Mouse (Mus musculus): ENCODE measurements around the gene Bnc2. TPM values are rescaled to one million over a fixed set of nuclear protein-coding genes. Genes with fewer than 3 reads are reported as not detected.
A peak's percentile ranks its signal among the peaks of the same experiment; 100 is the strongest.

Gene Bnc2
- polyA plus RNA-seq, 1 experiment from 2014 or later = 1.6 TPM

GRCm38 (mm10) chr4:84539396-84539795 lies 135.7 kb downstream of the Bnc2 start:
- no peak for ATAC-seq (ENCODE audit: insufficient number of reproducible peaks, low FRiP score)
- WGBS = 82% methylated on average over 8 of the region's 8 CpGs

GRCm38 (mm10) chr4:84528886-84529789 lies 145.9 kb downstream of the Bnc2 start:
- H3K9me3 ChIP-seq (replicated peaks) = no peaks in the 10 kb centered on the region
- 0 out of 2 replicates have a peak, but pooled peaks cover 3% of the 10 kb centered on the region for H3K27me3 ChIP-seq (replicated peaks)
- H3K4me2 ChIP-seq = no peak overlapping the region
- no peak overlapping the region for H3K4me3 ChIP-seq
- ATAC-seq (ENCODE audit: insufficient number of reproducible peaks, low FRiP score) = no peak
- H3K9ac ChIP-seq = no peak overlapping the region
- 84% methylated on average over 11 of the region's 11 CpGs for WGBS
- H3K36me3 ChIP-seq = no peaks in the 10 kb centered on the region
- H3K4me1 ChIP-seq (replicated peaks) = no peaks in the 10 kb centered on the region
- H3K27ac ChIP-seq (ENCODE audit: poor library complexity, severe bottlenecking) = no peak overlapping the region

More at GRCm38 (mm10) chr4:84539396-84539795, 135.7 kb downstream of the Bnc2 start:
- no peak overlapping the region for H3K4me3 ChIP-seq
- no peaks in the 10 kb centered on the region for H3K9me3 ChIP-seq (replicated peaks)
- no peaks in the 10 kb centered on the region for H3K27me3 ChIP-seq (replicated peaks)
- H3K4me1 ChIP-seq (replicated peaks) = 0 out of 2 replicates have a peak, but pooled peaks cover 3% of the 10 kb centered on the region
- no peak overlapping the region for H3K4me2 ChIP-seq
- no peak overlapping the region for H3K27ac ChIP-seq (ENCODE audit: poor library complexity, severe bottlenecking)
- H3K9ac ChIP-seq = no peak overlapping the region
- H3K36me3 ChIP-seq = no peaks in the 10 kb centered on the region

- H3K4me3 ChIP-seq = no peak overlapping the region
- no peak overlapping the region for H3K27ac ChIP-seq (ENCODE audit: poor library complexity, severe bottlenecking)
- no peak for ATAC-seq (ENCODE audit: insufficient number of reproducible peaks, low FRiP score)
- WGBS = 70% methylated on average over 2 of the region's 2 CpGs
- no peaks in the 10 kb centered on the region for H3K36me3 ChIP-seq
- no peak overlapping the region for H3K4me2 ChIP-seq
- no peaks in the 10 kb centered on the region for H3K9me3 ChIP-seq (replicated peaks)
- peaks cover 8% of the 10 kb centered on the region for H3K4me1 ChIP-seq (replicated peaks)
- H3K27me3 ChIP-seq (replicated peaks) = 0 out of 2 replicates have a peak, but pooled peaks cover 3% of the 10 kb centered on the region
- no peak overlapping the region for H3K9ac ChIP-seq
These were observed 146.7 kb downstream of the Bnc2 start for GRCm38 (mm10) chr4:84528358-84528757.

DNA sequence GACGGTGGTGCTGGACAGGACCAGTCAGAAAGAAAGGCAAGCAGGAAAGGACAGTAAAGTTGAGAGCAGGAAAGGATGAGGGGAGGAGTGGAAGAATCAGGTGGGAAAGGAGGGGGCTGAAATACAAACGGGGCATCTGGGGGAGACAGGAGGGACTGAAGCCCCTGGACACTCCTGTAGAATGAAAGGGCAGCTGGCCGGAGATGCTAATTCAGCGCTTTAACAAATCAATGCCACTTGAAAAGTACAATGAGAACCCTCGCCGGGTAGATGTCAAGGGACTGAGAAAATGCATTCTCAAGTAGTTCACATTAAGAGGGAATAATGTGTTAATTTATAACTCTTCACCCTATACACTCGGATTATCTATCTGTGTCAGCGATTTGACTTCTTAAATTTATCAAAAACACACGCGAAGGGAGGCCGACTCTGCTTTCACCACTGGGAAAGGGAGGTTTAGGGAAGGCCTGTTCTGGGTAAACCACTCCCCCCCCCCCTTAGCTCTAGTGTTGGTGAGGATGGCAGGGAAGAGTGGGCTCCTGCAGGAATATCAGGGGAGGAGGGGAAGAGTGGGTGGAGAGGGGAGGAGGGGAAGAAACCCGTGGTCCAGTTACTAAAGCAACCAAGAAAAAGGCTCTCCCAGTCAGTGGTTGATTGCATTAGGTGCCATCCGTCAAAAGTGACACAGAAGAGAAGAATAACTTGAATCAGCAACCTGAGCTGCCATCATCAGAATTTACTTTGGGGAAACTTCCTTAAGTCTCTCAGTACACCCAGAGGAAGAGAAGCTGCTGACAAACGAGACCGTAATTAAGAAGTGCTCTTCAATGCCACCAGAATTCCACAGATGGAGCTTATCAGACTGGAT lies 147.8 kb downstream of the Bnc2 start:
- WGBS = 20% methylated on average over 15 of the region's 15 CpGs
- Histone ChIP-seq H3K4me3 (no peak overlapping the region), H3K9me3 (replicated peaks) (no peaks in the 10 kb centered on the region), H3K4me1 (replicated peaks) (peaks cover 15% of the 10 kb centered on the region), H3K27ac (ENCODE audit: poor library complexity, severe bottlenecking) (no peak overlapping the region), H3K36me3 (no peaks in the 10 kb centered on the region), H3K9ac (no peak overlapping the region), H3K4me2 (no peak overlapping the region), H3K27me3 (replicated peaks) (0 out of 2 replicates have a peak, but pooled peaks cover 3% of the 10 kb centered on the region)
- ATAC-seq (ENCODE audit: insufficient number of reproducible peaks, low FRiP score) = no peak

GRCm38 (mm10) chr4:84523651-84524221 lies 151.3 kb downstream of the Bnc2 start:
- WGBS = 25% methylated on average over 4 of the region's 4 CpGs
- Histone ChIP-seq H3K4me2 (0 out of 2 replicates have a peak overlapping the region, but pooled peaks have one; percentile 18), H3K4me1 (replicated peaks) (peaks cover 15% of the 10 kb centered on the region), H3K27ac (ENCODE audit: poor library complexity, severe bottlenecking) (peak overlapping the region; percentile 58), H3K9ac (no peak overlapping the region), H3K27me3 (replicated peaks) (0 out of 2 replicates have a peak, but pooled peaks cover 3% of the 10 kb centered on the region), H3K9me3 (replicated peaks) (no peaks in the 10 kb centered on the region), H3K36me3 (no peaks in the 10 kb centered on the region), H3K4me3 (no peak overlapping the region)
- ATAC-seq (ENCODE audit: insufficient number of reproducible peaks, low FRiP score) = peak; percentile 80

DNA sequence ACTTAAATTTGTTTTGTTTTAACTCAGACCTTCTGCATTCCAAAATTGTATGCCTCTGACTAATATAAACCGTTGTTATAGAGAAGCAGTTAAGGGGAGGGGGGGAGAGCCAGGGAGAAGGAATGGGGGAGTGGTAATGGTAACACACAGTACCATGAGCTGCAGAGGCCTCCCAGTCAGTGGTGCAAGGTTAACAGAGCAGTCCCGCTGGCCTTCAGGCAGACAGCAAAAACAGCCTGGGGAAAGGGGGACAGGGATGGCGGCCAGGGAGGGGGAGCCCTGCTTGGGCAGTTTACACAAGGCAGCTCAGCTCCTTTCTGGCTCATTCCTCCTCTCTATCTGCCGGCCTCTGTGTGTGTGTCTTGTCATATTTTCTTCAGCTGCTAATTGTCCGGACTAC lies 151.9 kb downstream of the Bnc2 start:
- 10% methylated on average over 5 of the region's 5 CpGs for WGBS
- Histone ChIP-seq H3K4me2 (0 out of 2 replicates have a peak overlapping the region, but pooled peaks have one; percentile 18), H3K9ac (no peak overlapping the region)

GRCm38 (mm10) chr4:84521562-84521961 lies 153.5 kb downstream of the Bnc2 start:
- Histone ChIP-seq H3K4me2 (no peak overlapping the region), H3K27ac (ENCODE audit: poor library complexity, severe bottlenecking) (no peak overlapping the region), H3K27me3 (replicated peaks) (no peaks in the 10 kb centered on the region), H3K4me3 (no peak overlapping the region), H3K36me3 (no peaks in the 10 kb centered on the region), H3K4me1 (replicated peaks) (peaks cover 15% of the 10 kb centered on the region), H3K9ac (no peak overlapping the region), H3K9me3 (replicated peaks) (no peaks in the 10 kb centered on the region)
- WGBS = 78% methylated on average over 5 of the region's 5 CpGs
- ATAC-seq (ENCODE audit: insufficient number of reproducible peaks, low FRiP score) = no peak

More for the DNA sequence above, 151.9 kb downstream of the Bnc2 start:
- Histone ChIP-seq H3K27ac (ENCODE audit: poor library complexity, severe bottlenecking) (peak overlapping the region; percentile 58), H3K4me1 (replicated peaks) (peaks cover 15% of the 10 kb centered on the region), H3K36me3 (no peaks in the 10 kb centered on the region), H3K4me3 (no peak overlapping the region), H3K9me3 (replicated peaks) (no peaks in the 10 kb centered on the region), H3K27me3 (replicated peaks) (0 out of 2 replicates have a peak, but pooled peaks cover 3% of the 10 kb centered on the region)
- peak; percentile 39; the same call in 1 of the 2 replicates for ATAC-seq (ENCODE audit: insufficient number of reproducible peaks, low FRiP score)

- Histone ChIP-seq H3K36me3 (no peaks in the 10 kb centered on the region), H3K9me3 (replicated peaks) (no peaks in the 10 kb centered on the region), H3K27me3 (replicated peaks) (no peaks in the 10 kb centered on the region; the same call in 1 of the 2 replicates), H3K4me2 (no peak overlapping the region), H3K4me1 (replicated peaks) (no peaks in the 10 kb centered on the region), H3K9ac (no peak overlapping the region), H3K4me3 (no peak overlapping the region), H3K27ac (ENCODE audit: poor library complexity, severe bottlenecking) (no peak overlapping the region)
- 86% methylated on average over 1 of the region's 1 CpGs for WGBS
- ATAC-seq (ENCODE audit: insufficient number of reproducible peaks, low FRiP score) = no peak
These were observed 164.6 kb downstream of the Bnc2 start for GRCm38 (mm10) chr4:84510466-84510865.

GRCm38 (mm10) chr4:84507551-84507950 lies 167.5 kb downstream of the Bnc2 start:
- no peak overlapping the region for H3K27ac ChIP-seq (ENCODE audit: poor library complexity, severe bottlenecking)
- no peak overlapping the region for H3K4me3 ChIP-seq
- 91% methylated on average over 3 of the region's 3 CpGs for WGBS
- H3K4me2 ChIP-seq = no peak overlapping the region
- ATAC-seq (ENCODE audit: insufficient number of reproducible peaks, low FRiP score) = no peak
- no peaks in the 10 kb centered on the region for H3K4me1 ChIP-seq (replicated peaks)
- no peaks in the 10 kb centered on the region for H3K27me3 ChIP-seq (replicated peaks)
- H3K9me3 ChIP-seq (replicated peaks) = no peaks in the 10 kb centered on the region
- H3K9ac ChIP-seq = no peak overlapping the region
- H3K36me3 ChIP-seq = no peaks in the 10 kb centered on the region

GRCm38 (mm10) chr4:84502581-84503269 lies 172.3 kb downstream of the Bnc2 start:
- H3K4me3 ChIP-seq = no peak overlapping the region
- H3K9me3 ChIP-seq (replicated peaks) = no peaks in the 10 kb centered on the region
- no peak overlapping the region for H3K9ac ChIP-seq
- no peaks in the 10 kb centered on the region for H3K36me3 ChIP-seq
- H3K27ac ChIP-seq (ENCODE audit: poor library complexity, severe bottlenecking) = no peak overlapping the region
- no peaks in the 10 kb centered on the region for H3K27me3 ChIP-seq (replicated peaks)
- no peak overlapping the region for H3K4me2 ChIP-seq
- ATAC-seq (ENCODE audit: insufficient number of reproducible peaks, low FRiP score) = no peak
- WGBS = 68% methylated on average over 8 of the region's 8 CpGs
- H3K4me1 ChIP-seq (replicated peaks) = 0 out of 2 replicates have a peak, but pooled peaks cover 6% of the 10 kb centered on the region

Data from heart, embryonic 12.5 days (tissue).